Mouse (Mus musculus) testis, adult 2 months (tissue): ENCODE measurements around the gene Gpr19.

ENCODE experiments used
- CTCF ChIP-seq: fragments of 200-500 bp; IDR thresholded peaks from 2 replicates; pipeline ENCODE4 v1.5.1; 2012; ENCODE audit warnings: low read depth, mild to moderate bottlenecking, inconsistent platforms, low read length, moderate library complexity; ENCODE audit not compliant: control insufficient read depth, insufficient read depth, insufficient replicate concordance
- POLR2A ChIP-seq: fragments of 200-500 bp; IDR thresholded peaks from 2 replicates; pipeline ENCODE4 v1.6.1; 2012; ENCODE audit warnings: low read depth, mild to moderate bottlenecking, inconsistent platforms, low read length, moderate library complexity; ENCODE audit not compliant: control insufficient read depth

- no peak for TF ChIP-seq CTCF
- no peak for TF ChIP-seq POLR2A
These were observed 47.7 kb upstream of the Gpr19 start for GRCm38 (mm10) chr6:134946054-134946453.
